Mouse (Mus musculus) frontal cortex, postnatal 14 days (tissue): Measurements from ENCODE around the gene Ggta1.
"Not testable (repeated sequence)": the region's sequence is repeated elsewhere in the genome, so short reads cannot be mapped to it uniquely, and the experiment has no call there.

Experiments
- DNase-seq, 2 experiments: peaks; one replicate each; pipeline ENCODE4 v3.0.0; 2022; ENCODE audit warnings: low spot score in 2 of 2

Ggta1 gene

GRCm38 (mm10) chr2:35461131-35461947 lies 1.7 kb downstream of the Ggta1 start:
- DNase-seq: no peak

GRCm38 (mm10) chr2:35460378-35460880 lies 2.6 kb downstream of the Ggta1 start:
- no peak for DNase-seq

- DNase-seq: no peak
Observed at GRCm38 (mm10) chr2:35459316-35459715, 3.7 kb downstream of the Ggta1 start.

- DNase-seq: no peak
Observed at GRCm38 (mm10) chr2:35458421-35458820, 4.6 kb downstream of the Ggta1 start.

GRCm38 (mm10) chr2:35453736-35454135 lies 9.3 kb downstream of the Ggta1 start:
- no peak for DNase-seq

- DNase-seq: not testable (repeated sequence)
Observed at GRCm38 (mm10) chr2:35452695-35453094, 10.3 kb downstream of the Ggta1 start.

GRCm38 (mm10) chr2:35451484-35452050 lies 11.5 kb downstream of the Ggta1 start:
- no peak for DNase-seq

- no peak for DNase-seq
Observed at GRCm38 (mm10) chr2:35450856-35451255, 12.2 kb downstream of the Ggta1 start.

GRCm38 (mm10) chr2:35449687-35450622 lies 13.1 kb downstream of the Ggta1 start:
- DNase-seq: peak in 1 of 2 experiments; percentile 20

GRCm38 (mm10) chr2:35448914-35449670 lies 13.9 kb downstream of the Ggta1 start:
- DNase-seq: no peak

- no peak for DNase-seq
Observed at GRCm38 (mm10) chr2:35448215-35448913, 14.7 kb downstream of the Ggta1 start.

GRCm38 (mm10) chr2:35447453-35447852 lies 15.6 kb downstream of the Ggta1 start:
- no peak for DNase-seq

- no peak for DNase-seq
Observed at GRCm38 (mm10) chr2:35446798-35447197, 16.2 kb downstream of the Ggta1 start.

- DNase-seq: no peak
Observed at GRCm38 (mm10) chr2:35446300-35446699, 16.7 kb downstream of the Ggta1 start.

- no peak for DNase-seq
Observed at GRCm38 (mm10) chr2:35445610-35446009, 17.4 kb downstream of the Ggta1 start.

GRCm38 (mm10) chr2:35444764-35445262 lies 18.2 kb downstream of the Ggta1 start:
- no peak for DNase-seq

- no peak for DNase-seq
Observed at GRCm38 (mm10) chr2:35443981-35444763, 18.9 kb downstream of the Ggta1 start.

- no peak for DNase-seq
Observed at GRCm38 (mm10) chr2:35443325-35443724, 19.7 kb downstream of the Ggta1 start.

- peak in 1 of 2 experiments; percentile 17 for DNase-seq
Observed at GRCm38 (mm10) chr2:35442079-35442478, 21.0 kb downstream of the Ggta1 start.

GRCm38 (mm10) chr2:35441419-35441818 lies 21.6 kb downstream of the Ggta1 start:
- DNase-seq: no peak
